Mouse (Mus musculus): Measurements from ENCODE around the gene Nup107. TPM values are rescaled to one million over a fixed set of nuclear protein-coding genes. Genes with fewer than 3 reads are reported as not detected.
"Not testable (repeated sequence)": the region's sequence is repeated elsewhere in the genome, so short reads cannot be mapped to it uniquely, and the experiment has no call there.

Gene Nup107
- polyA plus RNA-seq, 1 experiment from 2014 or later = 49.8 TPM

- Histone ChIP-seq H3K4me1 (ENCODE audit: control insufficient read depth, insufficient read depth, low read length) (no peaks in the 10 kb centered on the region), H3K27me3 (ENCODE audit: control insufficient read depth, insufficient read depth, low read length) (no peaks in the 10 kb centered on the region), H3K27ac (ENCODE audit: low read length) (no peak overlapping the region), H3K36me3 (ENCODE audit: control insufficient read depth, insufficient read depth, low read length) (peaks cover 33% of the 10 kb centered on the region), H3K9me3 (replicated peaks; ENCODE audit: control insufficient read depth, low read length) (no peaks in the 10 kb centered on the region), H3K9ac (ENCODE audit: low read length) (no peak overlapping the region), H3K4me2 (ENCODE audit: low read depth, low read length) (no peak overlapping the region), H3K4me3 (replicated peaks; ENCODE audit: low read length) (no peak overlapping the region)
- ATAC-seq (ENCODE audit: insufficient read depth, low FRiP score) = no peak
- WGBS = 95% methylated on average over 16 of the region's 16 CpGs
Observed at GRCm38 (mm10) chr10:117763588-117764190, 28.8 kb downstream of the Nup107 start.

GRCm38 (mm10) chr10:117762966-117763365 lies 29.5 kb downstream of the Nup107 start:
- H3K4me3 ChIP-seq (replicated peaks; ENCODE audit: low read length) = no peak overlapping the region
- H3K9me3 ChIP-seq (replicated peaks; ENCODE audit: control insufficient read depth, low read length) = no peaks in the 10 kb centered on the region
- peaks cover 37% of the 10 kb centered on the region for H3K36me3 ChIP-seq (ENCODE audit: control insufficient read depth, insufficient read depth, low read length)
- no peaks in the 10 kb centered on the region for H3K4me1 ChIP-seq (ENCODE audit: control insufficient read depth, insufficient read depth, low read length)
- no peaks in the 10 kb centered on the region for H3K27me3 ChIP-seq (ENCODE audit: control insufficient read depth, insufficient read depth, low read length)
- no peak overlapping the region for H3K9ac ChIP-seq (ENCODE audit: low read length)
- no peak overlapping the region for H3K4me2 ChIP-seq (ENCODE audit: low read depth, low read length)
- WGBS = 93% methylated on average over 12 of the region's 12 CpGs
- no peak overlapping the region for H3K27ac ChIP-seq (ENCODE audit: low read length)
- no peak for ATAC-seq (ENCODE audit: insufficient read depth, low FRiP score)

GRCm38 (mm10) chr10:117762281-117762830 lies 30.1 kb downstream of the Nup107 start:
- Histone ChIP-seq H3K27ac (ENCODE audit: low read length) (no peak overlapping the region), H3K4me3 (replicated peaks; ENCODE audit: low read length) (no peak overlapping the region), H3K9me3 (replicated peaks; ENCODE audit: control insufficient read depth, low read length) (no peaks in the 10 kb centered on the region), H3K9ac (ENCODE audit: low read length) (no peak overlapping the region), H3K4me2 (ENCODE audit: low read depth, low read length) (no peak overlapping the region), H3K36me3 (ENCODE audit: control insufficient read depth, insufficient read depth, low read length) (peaks cover 38% of the 10 kb centered on the region), H3K27me3 (ENCODE audit: control insufficient read depth, insufficient read depth, low read length) (no peaks in the 10 kb centered on the region), H3K4me1 (ENCODE audit: control insufficient read depth, insufficient read depth, low read length) (no peaks in the 10 kb centered on the region)
- WGBS = 84% methylated on average over 2 of the region's 2 CpGs
- no peak for ATAC-seq (ENCODE audit: insufficient read depth, low FRiP score)

- no peak overlapping the region for H3K27ac ChIP-seq (ENCODE audit: low read length)
- ATAC-seq (ENCODE audit: insufficient read depth, low FRiP score) = no peak
- H3K36me3 ChIP-seq (ENCODE audit: control insufficient read depth, insufficient read depth, low read length) = peaks cover 43% of the 10 kb centered on the region
- no peaks in the 10 kb centered on the region for H3K9me3 ChIP-seq (replicated peaks; ENCODE audit: control insufficient read depth, low read length)
- no peak overlapping the region for H3K4me3 ChIP-seq (replicated peaks; ENCODE audit: low read length)
- WGBS = 94% methylated on average over 6 of the region's 6 CpGs
- H3K27me3 ChIP-seq (ENCODE audit: control insufficient read depth, insufficient read depth, low read length) = no peaks in the 10 kb centered on the region
- H3K9ac ChIP-seq (ENCODE audit: low read length) = no peak overlapping the region
- H3K4me1 ChIP-seq (ENCODE audit: control insufficient read depth, insufficient read depth, low read length) = no peaks in the 10 kb centered on the region
- no peak overlapping the region for H3K4me2 ChIP-seq (ENCODE audit: low read depth, low read length)
Observed at GRCm38 (mm10) chr10:117761551-117761950, 31.0 kb downstream of the Nup107 start.

- no peaks in the 10 kb centered on the region for H3K4me1 ChIP-seq (ENCODE audit: control insufficient read depth, insufficient read depth, low read length)
- no peaks in the 10 kb centered on the region for H3K9me3 ChIP-seq (replicated peaks; ENCODE audit: control insufficient read depth, low read length)
- no peak overlapping the region for H3K4me3 ChIP-seq (replicated peaks; ENCODE audit: low read length)
- H3K27ac ChIP-seq (ENCODE audit: low read length) = no peak overlapping the region
- H3K9ac ChIP-seq (ENCODE audit: low read length) = no peak overlapping the region
- no peaks in the 10 kb centered on the region for H3K27me3 ChIP-seq (ENCODE audit: control insufficient read depth, insufficient read depth, low read length)
- no peak overlapping the region for H3K4me2 ChIP-seq (ENCODE audit: low read depth, low read length)
- no peak for ATAC-seq (ENCODE audit: insufficient read depth, low FRiP score)
- H3K36me3 ChIP-seq (ENCODE audit: control insufficient read depth, insufficient read depth, low read length) = peaks cover 44% of the 10 kb centered on the region
- 88% methylated on average over 9 of the region's 9 CpGs for WGBS
Observed at GRCm38 (mm10) chr10:117760831-117761335, 31.6 kb downstream of the Nup107 start.

GRCm38 (mm10) chr10:117759844-117760630 lies 32.5 kb downstream of the Nup107 start:
- no peaks in the 10 kb centered on the region for H3K27me3 ChIP-seq (ENCODE audit: control insufficient read depth, insufficient read depth, low read length)
- no peak for ATAC-seq (ENCODE audit: insufficient read depth, low FRiP score)
- H3K9me3 ChIP-seq (replicated peaks; ENCODE audit: control insufficient read depth, low read length) = no peaks in the 10 kb centered on the region
- peaks cover 42% of the 10 kb centered on the region for H3K36me3 ChIP-seq (ENCODE audit: control insufficient read depth, insufficient read depth, low read length)
- no peak overlapping the region for H3K9ac ChIP-seq (ENCODE audit: low read length)
- no peak overlapping the region for H3K27ac ChIP-seq (ENCODE audit: low read length)
- H3K4me3 ChIP-seq (replicated peaks; ENCODE audit: low read length) = no peak overlapping the region
- 89% methylated on average over 10 of the region's 10 CpGs for WGBS
- no peaks in the 10 kb centered on the region for H3K4me1 ChIP-seq (ENCODE audit: control insufficient read depth, insufficient read depth, low read length)
- H3K4me2 ChIP-seq (ENCODE audit: low read depth, low read length) = no peak overlapping the region

- peaks cover 45% of the 10 kb centered on the region for H3K36me3 ChIP-seq (ENCODE audit: control insufficient read depth, insufficient read depth, low read length)
- no peaks in the 10 kb centered on the region for H3K9me3 ChIP-seq (replicated peaks; ENCODE audit: control insufficient read depth, low read length)
- H3K4me3 ChIP-seq (replicated peaks; ENCODE audit: low read length) = no peak overlapping the region
- H3K4me2 ChIP-seq (ENCODE audit: low read depth, low read length) = no peak overlapping the region
- H3K27ac ChIP-seq (ENCODE audit: low read length) = no peak overlapping the region
- ATAC-seq (ENCODE audit: insufficient read depth, low FRiP score) = no peak
- WGBS = 88% methylated on average over 18 of the region's 18 CpGs
- no peak overlapping the region for H3K9ac ChIP-seq (ENCODE audit: low read length)
- H3K4me1 ChIP-seq (ENCODE audit: control insufficient read depth, insufficient read depth, low read length) = no peaks in the 10 kb centered on the region
- no peaks in the 10 kb centered on the region for H3K27me3 ChIP-seq (ENCODE audit: control insufficient read depth, insufficient read depth, low read length)
Observed at GRCm38 (mm10) chr10:117758749-117759727, 33.5 kb downstream of the Nup107 start.

GRCm38 (mm10) chr10:117758344-117758743 lies 34.2 kb downstream of the Nup107 start:
- not testable (repeated sequence) for H3K27me3 ChIP-seq (ENCODE audit: control insufficient read depth, insufficient read depth, low read length); H3K9ac ChIP-seq (ENCODE audit: low read length); H3K4me2 ChIP-seq (ENCODE audit: low read depth, low read length); H3K4me3 ChIP-seq (replicated peaks; ENCODE audit: low read length); ATAC-seq (ENCODE audit: insufficient read depth, low FRiP score); H3K27ac ChIP-seq (ENCODE audit: low read length); H3K9me3 ChIP-seq (replicated peaks; ENCODE audit: control insufficient read depth, low read length); H3K4me1 ChIP-seq (ENCODE audit: control insufficient read depth, insufficient read depth, low read length)
- WGBS = 92% methylated on average over 3 of the region's 3 CpGs
- peaks cover 45% of the 10 kb centered on the region for H3K36me3 ChIP-seq (ENCODE audit: control insufficient read depth, insufficient read depth, low read length)
